Mouse (Mus musculus): ENCODE results near the gene Gm49711. TPM values are rescaled to one million over a fixed set of nuclear protein-coding genes. Genes with fewer than 3 reads are reported as not detected.

Gene Gm49711
- total RNA-seq (2021) = not detected
- long read RNA-seq, experiment 1 = 0 reads
- long read RNA-seq, experiment 2 = 0 reads

- DNase-seq = peak; percentile 88 to 92
Measured at GRCm38 (mm10) chr16:92057852-92058643, at the start of gene Gm49711, which contains the start of the genes Mrps6 and Slc5a3. Gene Gm49711, plus strand, starts transcription at chr16:92058316. Gene Mrps6, plus strand, starts transcription at chr16:92058270. Gene Slc5a3, plus strand, starts transcription at chr16:92058322.

DNA sequence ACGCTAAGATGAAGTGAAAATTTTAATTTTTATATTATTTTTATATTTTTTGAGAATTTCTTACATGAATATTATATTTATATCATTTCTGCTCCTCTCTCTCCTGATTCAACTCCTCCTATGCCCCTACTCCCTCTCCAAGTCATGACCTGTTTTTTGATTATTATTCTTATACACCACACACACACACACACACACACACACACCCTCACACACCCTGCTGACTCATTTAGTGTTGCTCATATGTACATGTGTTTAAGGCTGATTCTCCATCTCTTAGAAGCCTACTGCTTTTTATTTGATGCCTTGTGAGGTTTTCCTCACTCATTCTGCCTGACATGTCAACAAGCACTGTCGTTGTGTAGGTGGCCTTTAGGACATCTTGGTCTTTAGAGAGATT is 48.5 kb upstream of the Gm49711 start:
- no peak for DNase-seq

DNA sequence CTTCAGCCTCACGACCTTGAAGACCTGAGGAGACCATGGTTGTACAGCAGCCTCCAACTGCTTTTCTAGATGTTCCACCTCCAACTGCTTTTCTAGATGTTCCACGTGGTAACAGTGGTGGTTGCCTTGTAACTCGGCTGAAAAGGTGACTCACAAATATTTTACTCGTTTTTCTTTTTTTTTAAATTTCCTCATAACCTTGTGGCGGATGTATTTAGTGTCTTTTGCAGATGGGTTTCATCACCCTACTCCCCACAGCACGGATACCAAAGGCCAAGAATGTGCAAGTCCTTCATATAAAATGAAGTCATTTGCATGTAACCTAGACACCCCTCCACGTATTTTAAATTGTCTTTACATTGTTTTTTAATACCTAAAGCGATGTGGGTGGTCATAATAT is 41.3 kb upstream of the Gm49711 start:
- DNase-seq = no peak

- peak; percentile 68 to 69 for DNase-seq
Measured at GRCm38 (mm10) chr16:92019141-92020118, 38.7 kb upstream of the Gm49711 start.

DNA sequence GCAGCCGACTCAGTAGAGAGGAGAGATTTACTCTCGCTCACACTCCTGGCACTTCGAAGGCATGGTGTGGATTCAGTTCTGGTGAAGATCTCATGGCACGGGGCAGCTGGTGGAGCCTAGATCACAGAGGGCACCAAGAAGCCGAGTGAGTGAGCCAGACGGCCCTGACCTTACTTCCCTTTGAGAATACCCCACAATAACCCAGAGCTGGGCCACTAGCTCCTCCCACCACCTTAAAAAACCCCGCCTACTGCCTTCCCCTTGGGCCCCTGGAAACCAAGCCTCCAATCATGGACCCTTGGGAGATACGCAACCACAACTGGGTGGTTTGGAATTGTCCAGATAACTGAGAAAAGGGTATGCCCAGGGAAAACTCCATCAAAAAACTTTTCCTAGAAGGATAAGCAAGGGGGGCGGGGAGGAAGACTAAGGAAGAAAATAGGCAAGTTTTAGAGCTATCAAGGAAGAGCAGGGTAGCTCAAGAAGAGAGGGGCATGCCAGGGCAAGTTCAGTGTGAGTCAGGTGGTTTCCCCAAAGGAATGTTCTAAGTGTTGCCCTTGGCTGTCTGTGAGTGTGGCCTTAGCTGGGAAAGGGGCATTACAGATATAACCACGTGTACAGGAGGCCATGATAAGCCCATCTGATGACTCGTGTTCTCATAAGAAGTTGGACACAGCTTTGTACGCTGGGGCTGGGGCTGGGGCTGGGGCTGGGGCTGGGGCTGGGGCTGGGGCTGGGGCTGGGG is 36.3 kb upstream of the Gm49711 start:
- DNase-seq = no peak

DNA sequence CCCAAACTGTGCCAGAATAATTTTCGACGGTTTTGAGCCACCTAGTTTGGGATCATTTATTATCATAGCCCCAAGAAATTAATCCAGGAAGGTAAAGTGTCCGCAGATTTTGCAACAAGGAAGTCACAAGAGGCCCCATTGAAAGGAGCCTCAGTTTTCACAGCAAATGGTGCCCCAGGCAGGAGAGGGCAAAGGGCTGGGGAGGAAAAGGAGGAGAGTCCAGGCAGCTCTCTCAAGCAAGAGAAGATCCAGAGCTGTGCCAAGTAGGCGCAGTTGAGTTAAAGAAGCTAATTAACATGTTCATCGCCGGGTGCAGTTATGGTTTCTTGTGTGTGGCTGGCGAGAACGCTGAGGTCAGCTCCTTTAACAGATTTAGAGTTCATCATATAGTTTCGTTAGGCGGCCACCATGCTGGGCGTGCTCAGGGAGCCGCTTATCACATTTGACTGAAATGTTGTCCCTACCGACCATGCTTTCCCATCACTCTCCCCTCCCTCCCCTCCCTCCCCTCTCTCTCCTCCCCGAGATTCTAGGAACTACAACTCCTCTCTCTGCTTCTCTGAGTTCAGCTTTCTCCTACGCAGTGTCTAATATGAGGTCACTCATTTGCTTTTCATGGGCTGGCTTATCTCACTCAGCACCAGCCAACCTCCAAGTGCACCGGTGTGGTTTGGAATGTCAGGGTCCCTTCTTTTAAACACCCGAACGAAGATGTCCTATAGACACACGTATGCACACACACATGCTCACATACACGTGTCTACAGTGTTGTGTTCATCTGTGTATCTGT is 35.4 kb upstream of the Gm49711 start:
- DNase-seq = no peak

DNA sequence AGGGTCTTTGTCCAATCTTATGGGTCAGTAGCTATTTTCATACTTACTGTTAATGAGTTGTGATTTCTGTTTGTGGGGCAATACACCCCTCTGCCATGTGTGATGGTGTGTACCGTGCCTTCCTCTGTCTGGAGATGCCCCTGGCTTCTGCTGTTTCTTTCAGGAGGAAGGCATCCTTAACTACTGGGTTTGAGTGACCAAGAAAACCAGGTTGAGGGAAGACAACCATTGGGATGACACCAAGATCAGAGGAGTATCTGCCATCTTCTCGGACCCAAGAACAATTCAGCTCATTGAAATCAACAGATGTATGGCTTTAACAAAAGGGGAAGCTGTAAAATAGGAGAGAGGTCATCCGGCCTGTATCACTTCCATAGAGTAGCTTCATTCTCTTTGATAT is 24.8 kb upstream of the Gm49711 start:
- DNase-seq = no peak

GRCm38 (mm10) chr16:92034676-92035075 is 23.4 kb upstream of the Gm49711 start:
- no peak for DNase-seq

- no peak for DNase-seq
Measured at GRCm38 (mm10) chr16:92036701-92037100, 21.4 kb upstream of the Gm49711 start.

- DNase-seq = no peak
Measured at GRCm38 (mm10) chr16:92037891-92038607, 20.1 kb upstream of the Gm49711 start.

- DNase-seq = no peak
Measured at GRCm38 (mm10) chr16:92039421-92039820, 18.7 kb upstream of the Gm49711 start.

GRCm38 (mm10) chr16:92039966-92040365 is 18.1 kb upstream of the Gm49711 start:
- DNase-seq = no peak

DNA sequence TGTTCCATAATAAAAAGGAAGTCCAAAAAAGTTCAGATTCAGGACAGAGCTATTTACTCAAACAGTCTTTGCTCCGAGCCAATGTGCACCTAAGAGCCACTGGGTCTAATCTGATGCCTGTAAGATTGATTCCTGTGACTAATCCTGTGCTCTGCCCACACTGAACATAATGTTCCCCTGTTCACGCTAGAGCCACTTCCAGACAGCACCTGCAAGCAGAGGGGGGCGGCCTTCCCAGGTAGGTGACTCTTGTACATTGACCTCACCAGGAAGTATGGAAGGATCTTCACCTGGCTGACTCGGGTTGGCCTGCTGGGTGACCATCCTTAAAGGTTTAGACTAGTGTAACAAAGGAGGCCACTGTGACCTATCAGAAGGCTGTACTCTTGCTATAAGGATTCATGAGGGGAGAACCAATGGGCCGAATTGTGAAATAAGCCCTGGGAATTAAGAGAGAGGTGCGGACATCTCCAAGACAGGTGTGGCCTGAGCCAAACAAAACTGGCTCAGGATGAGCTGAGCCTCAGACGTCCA is 6.3 kb upstream of the Gm49711 start:
- peak in 1 of 2 experiments; percentile 12 for DNase-seq

GRCm38 (mm10) chr16:92052569-92052968 is 5.5 kb upstream of the Gm49711 start:
- no peak for DNase-seq

DNA sequence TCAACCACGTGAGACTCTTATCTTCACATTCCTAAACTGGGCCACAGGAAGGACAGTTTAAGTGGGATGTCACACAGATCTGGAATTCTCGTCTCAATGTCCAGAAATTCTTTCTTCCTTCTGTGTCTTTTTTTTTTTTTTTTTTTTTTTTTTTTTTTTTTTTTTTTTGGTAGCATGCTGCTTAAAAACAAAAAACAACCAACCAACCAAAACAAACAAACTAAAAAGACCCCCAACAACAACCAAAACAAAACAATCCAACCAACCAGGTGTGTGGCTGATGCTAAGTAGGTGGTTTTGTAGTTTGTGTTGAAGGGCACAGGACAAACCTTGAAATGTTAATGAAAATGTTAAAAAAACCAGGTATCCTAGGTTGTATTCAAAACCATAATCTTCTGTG is 1.4 kb upstream of the Gm49711 start:
- DNase-seq = no peak

DNA sequence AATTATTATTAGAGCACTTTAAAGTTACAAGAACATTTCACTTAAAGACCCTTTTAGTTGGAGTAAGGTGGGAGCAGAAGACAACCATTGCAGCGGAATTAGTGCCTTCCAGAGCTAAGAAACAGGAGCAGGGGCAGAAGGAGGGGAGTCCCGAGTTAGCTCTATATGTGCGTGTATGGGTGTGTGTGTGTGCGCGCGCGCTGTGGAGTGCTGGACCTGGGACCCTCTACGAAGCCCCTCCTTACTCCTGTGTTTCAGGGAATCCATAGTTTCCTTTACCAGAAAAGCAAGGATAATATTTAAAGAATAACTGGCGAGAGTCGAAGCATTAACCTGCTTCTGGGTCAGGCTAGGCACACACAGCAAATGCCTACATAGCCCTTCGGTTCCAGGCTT is 662 bp upstream of the Gm49711 start:
- DNase-seq = no peak

DNA sequence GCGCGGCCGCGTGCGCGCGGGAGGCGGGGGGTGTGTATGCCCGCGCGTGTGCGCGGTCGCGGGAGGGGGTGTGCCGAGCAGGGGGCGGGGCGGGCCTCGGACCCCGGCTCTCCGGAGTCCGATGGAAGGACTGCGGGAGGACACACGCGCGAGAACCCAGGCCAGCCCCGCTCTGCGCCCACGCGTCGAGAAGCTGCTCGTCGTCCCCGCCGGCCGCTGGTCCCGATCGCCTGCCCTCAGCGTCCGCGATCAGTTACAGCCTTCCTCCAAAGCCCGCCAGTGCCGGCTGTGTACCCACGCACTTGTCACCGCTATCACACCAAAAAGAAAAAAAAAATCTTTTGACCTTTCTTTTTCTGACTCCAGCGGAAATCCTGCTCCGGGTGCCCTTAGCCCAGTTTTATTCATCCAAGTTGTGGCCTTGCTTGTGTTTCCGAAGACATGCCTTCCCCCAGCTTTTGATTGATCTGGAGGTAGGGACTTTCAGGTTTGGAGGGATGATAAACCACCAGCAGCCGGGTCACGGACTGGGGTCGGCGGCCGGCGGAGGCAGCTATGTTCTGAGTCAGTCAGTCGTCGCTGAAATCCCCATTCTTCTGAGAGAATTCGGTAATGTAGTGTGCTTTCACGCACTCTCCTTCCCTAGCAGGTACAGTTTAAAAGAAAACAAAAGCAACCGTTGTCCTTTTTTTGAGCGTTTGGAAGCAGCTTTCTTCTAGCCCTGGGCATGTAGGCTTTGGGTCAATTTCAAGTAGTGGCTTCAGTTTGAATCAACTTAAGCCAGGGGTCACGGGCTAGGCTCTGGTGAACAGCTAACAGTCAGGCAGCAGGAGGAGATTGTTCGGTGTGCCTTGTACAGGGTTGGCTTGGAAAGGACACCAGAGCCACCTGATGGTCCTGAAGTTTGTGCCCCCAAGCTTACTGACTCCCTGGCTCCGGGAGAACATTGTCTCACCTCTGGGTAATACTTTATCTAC is 816 bp downstream of the Gm49711 start:
- DNase-seq = peak; percentile 49 to 56

DNA sequence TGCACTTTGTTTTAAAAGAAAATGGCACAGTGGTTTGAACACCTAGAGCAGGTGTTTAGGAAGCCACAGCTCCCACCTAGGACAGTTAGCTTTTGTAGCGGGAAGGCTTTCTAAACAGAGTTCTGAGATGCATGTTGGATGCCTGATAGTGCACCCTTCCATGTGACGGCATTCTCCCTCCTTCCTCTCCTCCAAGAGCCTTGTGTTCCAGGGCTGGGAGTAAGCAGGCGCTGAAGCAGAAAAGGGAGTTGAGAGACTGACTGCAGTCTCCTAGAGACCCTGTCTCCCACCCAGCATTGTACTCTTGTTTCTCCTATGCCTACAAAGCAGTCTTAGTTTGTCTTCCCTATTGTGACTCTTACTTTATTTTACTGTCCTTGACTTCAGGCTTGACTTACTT is 2.1 kb downstream of the Gm49711 start:
- DNase-seq = peak in 1 of 2 experiments; percentile 5

- no peak for DNase-seq
Measured at GRCm38 (mm10) chr16:92061586-92061985, 3.5 kb downstream of the Gm49711 start.
